ENCODE assay signal across 9 mouse cellular contexts in the genomic region with DNA sequence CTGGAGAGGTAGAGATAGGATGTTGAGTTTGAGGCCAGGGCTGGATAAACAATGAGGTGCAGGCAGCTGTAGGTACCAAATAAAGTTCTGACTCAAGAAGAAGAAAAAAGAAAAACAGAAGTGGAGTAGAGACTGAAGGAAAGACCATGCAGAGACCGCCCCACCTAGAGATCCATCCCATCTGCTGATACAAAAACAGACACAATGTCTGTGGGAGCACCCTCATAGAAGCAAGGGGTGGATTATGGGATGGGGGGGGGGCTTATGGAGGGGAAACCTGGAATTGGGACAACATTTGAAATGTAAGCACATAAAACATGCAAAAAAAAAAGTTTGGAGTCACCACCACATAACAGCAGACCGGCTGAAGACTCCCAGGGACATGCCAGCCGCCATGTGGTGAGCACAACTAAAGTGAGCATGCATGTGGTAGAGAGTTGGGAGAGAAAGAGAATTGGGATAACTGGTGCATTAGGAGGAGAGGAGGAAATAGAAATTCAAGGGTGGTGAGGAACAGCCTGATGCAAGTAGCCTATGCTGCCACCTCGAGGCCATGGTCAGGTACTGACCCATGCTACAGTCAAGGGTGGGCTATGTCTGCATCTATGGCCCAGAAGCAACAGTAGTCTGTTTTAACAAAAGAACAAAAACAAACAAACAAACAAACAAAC.
A peak's percentile ranks its signal among the peaks of the same experiment; 100 is the strongest.
DNase-seq lines count a peak whose midpoint lies in the region; ATAC-seq and TF ChIP-seq lines count a peak whose summit lies in the region.
"Had no signal": no experiment of that assay in that cellular context is flagged by ENCODE, and none has a peak within 500 bp of the region (broad histone marks: within the 10 kb centered on the region; RNA-seq: fewer than 3 reads in every experiment).

No protein-coding gene starts in this region.

- H3K4me3 ChIP-seq in E14TG2a.4 (replicated peaks; ENCODE audit: low read length) = no peak overlapping the region
- H3K4me3 ChIP-seq in embryonic facial prominence, embryonic 11.5 days (ENCODE audit: low read depth, low read length) = no peak overlapping the region
- no peak overlapping the region for H3K4me3 ChIP-seq in heart, postnatal 0 days (ENCODE audit: low read depth, low read length)
- H3K4me3 ChIP-seq: heart, embryonic 15.5 days had no signal

- H3K27me3 ChIP-seq in E14TG2a.4 (ENCODE audit: insufficient read depth, low read length) = no peaks in the 10 kb centered on the region
- no peaks in the 10 kb centered on the region for H3K27me3 ChIP-seq in embryonic facial prominence, embryonic 11.5 days (ENCODE audit: control insufficient read depth, insufficient read depth, low read length)
- H3K27me3 ChIP-seq in heart, postnatal 0 days (ENCODE audit: control insufficient read depth, insufficient read depth, low read length) = no peaks in the 10 kb centered on the region
- H3K27me3 ChIP-seq: heart, embryonic 15.5 days had no signal

- H3K27ac ChIP-seq in embryonic facial prominence, embryonic 11.5 days (replicated peaks; ENCODE audit: low read depth, low read length) = no peak overlapping the region
- no peak overlapping the region for H3K27ac ChIP-seq in heart, postnatal 0 days (ENCODE audit: low read depth)
- H3K27ac ChIP-seq: heart, embryonic 15.5 days had no signal

- H3K36me3 ChIP-seq in E14TG2a.4 (ENCODE audit: insufficient read depth, low read length) = no peaks in the 10 kb centered on the region
- H3K36me3 ChIP-seq in embryonic facial prominence, embryonic 11.5 days (replicated peaks; ENCODE audit: control insufficient read depth, insufficient read depth, low read depth, low read length) = no peaks in the 10 kb centered on the region
- no peaks in the 10 kb centered on the region for H3K36me3 ChIP-seq in heart, postnatal 0 days (replicated peaks; ENCODE audit: control insufficient read depth, insufficient read depth, low read length)
- H3K36me3 ChIP-seq: heart, embryonic 15.5 days had no signal

- no peaks in the 10 kb centered on the region for H3K9me3 ChIP-seq in E14TG2a.4 (ENCODE audit: low read length)
- no peaks in the 10 kb centered on the region for H3K9me3 ChIP-seq in embryonic facial prominence, embryonic 11.5 days (replicated peaks; ENCODE audit: control insufficient read depth, low read length)
- H3K9me3 ChIP-seq in heart, postnatal 0 days (replicated peaks; ENCODE audit: control insufficient read depth, low read length) = no peaks in the 10 kb centered on the region
- H3K9me3 ChIP-seq: heart, embryonic 15.5 days had no signal

- H3K4me1 ChIP-seq in E14TG2a.4 (replicated peaks; ENCODE audit: low read depth, low read length) = no peaks in the 10 kb centered on the region
- no peaks in the 10 kb centered on the region for H3K4me1 ChIP-seq in embryonic facial prominence, embryonic 11.5 days (ENCODE audit: control insufficient read depth, insufficient read depth, low read length)
- no peaks in the 10 kb centered on the region for H3K4me1 ChIP-seq in heart, postnatal 0 days (ENCODE audit: control insufficient read depth, insufficient read depth)
- H3K4me1 ChIP-seq: heart, embryonic 15.5 days had no signal

- no peak overlapping the region for H3K4me2 ChIP-seq in embryonic facial prominence, embryonic 11.5 days (ENCODE audit: low read depth, low read length)
- H3K4me2 ChIP-seq in heart, postnatal 0 days (ENCODE audit: low read depth, low read length) = no peak overlapping the region
- H3K4me2 ChIP-seq: heart, embryonic 15.5 days had no signal

- peak; percentile 90 for ATAC-seq in embryonic facial prominence, embryonic 11.5 days (replicated peaks; ENCODE audit: insufficient number of reproducible peaks, low FRiP score, low TSS enrichment, low read depth)
- peak; percentile 66 for ATAC-seq in heart, postnatal 0 days (ENCODE audit: insufficient read depth, low read depth)

- TF ChIP-seq EP300 in heart, postnatal 0 days (IDR thresholded peaks at IDR 0.05; ENCODE audit: low read depth) = no peak

- H3K9ac ChIP-seq in embryonic facial prominence, embryonic 11.5 days (replicated peaks; ENCODE audit: low read length) = no peak overlapping the region
- H3K9ac ChIP-seq in heart, postnatal 0 days (replicated peaks; ENCODE audit: low read depth, low read length) = no peak overlapping the region
- H3K9ac ChIP-seq: heart, embryonic 15.5 days had no signal

- TF ChIP-seq CTCF in E14TG2a.4 (conservative IDR thresholded peaks at IDR 0.05; ENCODE audit: low read length) = peak; percentile 72
- peak; percentile 91 for TF ChIP-seq CTCF in heart, postnatal 0 days (IDR thresholded peaks at IDR 0.05; ENCODE audit: low read depth)

- 38% methylated on average over 4 of the region's 4 CpGs for WGBS in embryonic facial prominence, embryonic 11.5 days
- WGBS in heart, postnatal 0 days = 35% methylated on average over 4 of the region's 4 CpGs

- peak; percentile 80 for DNase-seq in adrenal gland, postnatal 14 days
- peak; percentile 85 for DNase-seq in embryonic facial prominence, embryonic 11.5 days (ENCODE audit: low spot score)
- peak; percentile 79 for DNase-seq in heart, postnatal 0 days (ENCODE audit: low spot score)
- DNase-seq in kidney, postnatal 36 days = peak; percentile 47 to 72
- DNase-seq in lung, adult 18-20 months = peak; percentile 14 to 15
- peak; percentile 30 for DNase-seq in ovary, adult 18-20 months (ENCODE audit: low spot score)
- no peak for DNase-seq in thymus, postnatal 10 days (ENCODE audit: low spot score in 2 of 2)

Comparison
In these comparisons a context has a peak if more than half of its experiments do, and no peak if none do; other contexts are left out.
1. DNase-seq: peak in adrenal gland, postnatal 14 days (single experiment), embryonic facial prominence, embryonic 11.5 days (single experiment), heart, postnatal 0 days (single experiment), kidney, postnatal 36 days (2 of 2), lung, adult 18-20 months (2 of 2) and ovary, adult 18-20 months (single experiment); none in thymus, postnatal 10 days (0 of 2).